Mouse (Mus musculus): ENCODE results near the gene Eml1.

DNA sequence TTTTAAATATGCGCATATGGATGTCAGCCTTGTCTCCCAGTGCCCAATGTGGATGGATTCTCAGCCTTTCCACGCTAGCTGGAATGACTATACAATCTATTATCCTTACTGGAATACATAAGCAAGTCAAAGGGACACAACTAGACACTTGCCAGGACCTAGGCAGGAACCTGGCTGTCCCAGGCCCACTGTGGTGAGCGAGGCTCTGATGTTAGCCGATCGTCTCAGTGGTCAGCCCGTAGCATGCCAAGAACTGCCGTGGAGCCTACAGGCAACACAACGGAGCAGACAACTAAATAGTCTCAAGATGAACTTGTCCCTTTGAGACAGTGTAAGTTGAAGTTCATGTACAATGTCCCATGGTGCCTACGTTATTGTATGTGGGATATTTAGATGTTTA lies 44.2 kb downstream of the Eml1 start:
- TF ChIP-seq CTCF (IDR thresholded peaks at IDR 0.05; ENCODE audit: low read depth, low read length) = no peak
- TF ChIP-seq EP300 (IDR thresholded peaks at IDR 0.05; ENCODE audit: insufficient read depth, low read depth, low read length) = no peak
- TF ChIP-seq POLR2A (IDR thresholded peaks at IDR 0.05; ENCODE audit: insufficient read depth, low read length) = no peak

Data from ES-Bruce4 (cell line).